Mouse (Mus musculus) right cerebral cortex, postnatal 36 days (tissue): ENCODE measurements around the gene Haus2.

Experiments used
- DNase-seq, 2 experiments: peaks; one replicate each; pipeline ENCODE4 v3.0.0; 2022; ENCODE audit warnings: low spot score in 2 of 2, mixed read lengths in 1 of 2

Gene Haus2

GRCm38 (mm10) chr2:120663491-120664154 is 54.4 kb downstream of the Haus2 start:
- DNase-seq = no peak

GRCm38 (mm10) chr2:120667446-120667845 is 58.3 kb downstream of the Haus2 start:
- no peak for DNase-seq

- no peak for DNase-seq
Measured at GRCm38 (mm10) chr2:120670253-120670652, 61.1 kb downstream of the Haus2 start.
